Mouse (Mus musculus): ENCODE data around the gene Ehmt1. TPM values are rescaled to one million over a fixed set of nuclear protein-coding genes. Genes with fewer than 3 reads are reported as not detected.

The Ehmt1 gene
- polyA plus RNA-seq, 1 experiment from 2014 or later = 124 TPM

GRCm38 (mm10) chr2:24747878-24748277 is 171.5 kb downstream of the Ehmt1 start:
- H3K27ac ChIP-seq = no peak overlapping the region
- WGBS = 83% methylated on average over 7 of the region's 7 CpGs
- H3K4me1 ChIP-seq = 0 out of 2 replicates have a peak, but pooled peaks cover 4% of the 10 kb centered on the region
- no peak overlapping the region for H3K9ac ChIP-seq
- no peaks in the 10 kb centered on the region for H3K9me3 ChIP-seq
- H3K36me3 ChIP-seq = no peaks in the 10 kb centered on the region
- H3K4me3 ChIP-seq = no peak overlapping the region
- no peak overlapping the region for H3K4me2 ChIP-seq (replicated peaks)
- ATAC-seq (ENCODE audit: insufficient number of reproducible peaks, insufficient read depth, low FRiP score, low TSS enrichment) = no peak
- no peaks in the 10 kb centered on the region for H3K27me3 ChIP-seq

Small RNAs within 50 kb of the gene (microRNA-seq; reads per million reads assigned to microRNA genes)
- not detected for gene Gm22875

Other genes with a start within 250 kb of the Ehmt1 start
- gene Cacna1b, start 156.5 kb downstream of the Ehmt1 start, polyA plus RNA-seq (2016; fragmentation: Nextera tagmentation; extraction: Ambion mirVana) = 2.6 and 3.3 TPM in 2 replicates
- gene Arrdc1, start 15.6 kb upstream of the Ehmt1 start, polyA plus RNA-seq (2016; fragmentation: Nextera tagmentation; extraction: Ambion mirVana) = 22.1 and 27.2 TPM in 2 replicates
- gene Zmynd19, start 30.2 kb upstream of the Ehmt1 start, polyA plus RNA-seq (2016; fragmentation: Nextera tagmentation; extraction: Ambion mirVana) = 22.4 and 25.1 TPM in 2 replicates
- gene Dph7, start 42.8 kb upstream of the Ehmt1 start, polyA plus RNA-seq (2016; fragmentation: Nextera tagmentation; extraction: Ambion mirVana) = 36.5 and 37.7 TPM in 2 replicates
- 138 and 144 TPM in 2 replicates for gene Mrpl41, start 55.5 kb upstream of the Ehmt1 start, polyA plus RNA-seq (2016; fragmentation: Nextera tagmentation; extraction: Ambion mirVana)
- gene Pnpla7, start 56.4 kb upstream of the Ehmt1 start, polyA plus RNA-seq (2016; fragmentation: Nextera tagmentation; extraction: Ambion mirVana) = 6.5 and 7.0 TPM in 2 replicates
- gene Nsmf, start 134.7 kb upstream of the Ehmt1 start, polyA plus RNA-seq (2016; fragmentation: Nextera tagmentation; extraction: Ambion mirVana) = 99.1 and 103 TPM in 2 replicates
- gene Entpd8, start 160.7 kb upstream of the Ehmt1 start, polyA plus RNA-seq (2016; fragmentation: Nextera tagmentation; extraction: Ambion mirVana) = not detected in 2 replicates
- 0.19 TPM in 1 of 2 replicates, not detected in the other for gene Noxa1, start 175.5 kb upstream of the Ehmt1 start, polyA plus RNA-seq (2016; fragmentation: Nextera tagmentation; extraction: Ambion mirVana)